Mouse (Mus musculus) thymus, adult 2 months (tissue): ENCODE results near the gene 1500015O10Rik. TPM values are rescaled to one million over a fixed set of nuclear protein-coding genes. Genes with fewer than 3 reads are reported as not detected.

Source experiments
- DNase-seq: peaks from one replicate; pipeline ENCODE4 v3.0.0; 2021
- H3K27ac ChIP-seq: fragments of 200-500 bp; 2 replicates; pipeline ENCODE4 v1.5.1; 2012; ENCODE audit warnings: low read length, control low read depth; ENCODE audit not compliant: control insufficient read depth, insufficient read depth
- H3K27me3 ChIP-seq: fragments of 200-500 bp; 2 replicates; pipeline ENCODE4 v1.6.1; 2012; ENCODE audit warnings: mild to moderate bottlenecking, low read length, moderate library complexity, mixed read lengths; ENCODE audit not compliant: control insufficient read depth, insufficient read depth
- H3K36me3 ChIP-seq: fragments of 200-500 bp; 2 replicates; pipeline ENCODE4 v1.6.1; 2012; ENCODE audit warnings: mild to moderate bottlenecking, low read length, moderate library complexity; ENCODE audit not compliant: control insufficient read depth, insufficient read depth
- H3K4me1 ChIP-seq: fragments of 200-500 bp; replicated peaks from 2 replicates; pipeline ENCODE4 v1.6.1; 2012; ENCODE audit warnings: low read length; ENCODE audit not compliant: control insufficient read depth, insufficient read depth
- H3K4me3 ChIP-seq: fragments of 200-500 bp; 2 replicates; pipeline ENCODE4 v1.5.1; 2012; ENCODE audit warnings: mild to moderate bottlenecking, low read length, control low read depth, moderate library complexity; ENCODE audit not compliant: control insufficient read depth, insufficient read depth
- CTCF ChIP-seq: fragments of 200-500 bp; IDR thresholded peaks from 2 replicates; pipeline ENCODE4 v1.5.1; 2012; ENCODE audit warnings: mild to moderate bottlenecking, control low read depth, low read length, moderate library complexity, borderline replicate concordance; ENCODE audit not compliant: control insufficient read depth, poor library complexity, insufficient read depth; ENCODE audit errors: extremely low read depth
- POLR2A ChIP-seq: fragments of 200-500 bp; IDR thresholded peaks from 2 replicates; pipeline ENCODE4 v1.6.1; 2012; ENCODE audit warnings: mild to moderate bottlenecking, low read length, control low read depth, moderate library complexity; ENCODE audit not compliant: control insufficient read depth, poor library complexity, insufficient read depth; ENCODE audit errors: extremely low read depth
- WGBS: fragments of 180-500 bp; shearing (Covaris S2); methylation state at CpG from one replicate; pipeline ENCODE4 v1.1.7; 2018; 5-methylcytosine and 5-hydroxymethylcytosine counted together
- polyA plus RNA-seq: library from polyadenylated mRNA; depleted of rRNA; stranded (reverse); fragments of >200 nt; gene quantifications from 2 replicates; pipeline ENCODE4 v1.2.3, GENCODE M21; 2012

Gene 1500015O10Rik
- polyA plus RNA-seq, 1 experiment = 1.3 TPM

DNA sequence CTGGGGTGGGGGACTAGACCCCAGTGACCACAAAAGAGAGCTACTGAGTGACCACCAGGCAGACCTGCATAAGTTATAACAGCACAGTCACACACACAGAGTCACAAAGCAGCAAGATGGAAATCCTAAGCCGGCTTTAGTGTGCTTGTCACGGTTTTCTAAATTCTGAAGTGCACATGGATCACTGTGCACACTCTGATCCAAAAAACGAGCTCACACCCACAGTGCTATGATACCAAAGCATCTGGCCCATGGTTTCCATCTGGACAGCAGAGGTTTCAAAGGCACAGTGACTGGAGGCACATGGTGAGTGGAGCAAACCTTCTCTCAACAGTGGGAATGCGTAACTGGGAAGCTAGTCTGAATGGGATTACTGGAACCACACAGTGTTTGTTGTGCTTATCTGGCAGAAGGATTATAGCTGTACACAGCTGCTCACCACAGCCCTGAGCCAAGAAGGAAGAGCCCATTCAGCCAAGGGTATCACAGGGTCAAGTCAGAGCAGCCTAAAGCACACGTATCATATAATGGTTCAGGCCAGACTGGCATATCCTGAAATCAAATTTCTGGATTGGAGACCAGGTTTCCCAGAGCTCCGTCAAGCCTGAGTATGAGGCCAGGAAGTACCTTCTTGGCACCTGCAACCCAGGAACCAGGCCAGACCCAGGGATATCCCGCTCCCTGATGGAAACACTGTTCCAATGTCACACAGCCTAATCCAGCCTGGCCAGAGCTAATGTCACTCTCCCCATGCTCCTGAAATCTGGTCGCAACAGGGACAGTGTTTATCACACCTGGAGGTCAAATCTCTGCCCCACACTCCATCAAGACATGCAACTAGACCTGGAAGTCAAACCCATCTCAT is 24.3 kb downstream of the 1500015O10Rik start:
- Histone ChIP-seq H3K36me3 (peaks cover 9% of the 10 kb centered on the region; the same call in 1 of the 2 replicates), H3K27me3 (no peaks in the 10 kb centered on the region), H3K27ac (no peak overlapping the region), H3K4me3 (no peak overlapping the region), H3K4me1 (no peaks in the 10 kb centered on the region)
- DNase-seq = no peak
- WGBS = 98% methylated on average over 8 of the region's 8 CpGs
- TF ChIP-seq POLR2A = no peak
- TF ChIP-seq CTCF = no peak

DNA sequence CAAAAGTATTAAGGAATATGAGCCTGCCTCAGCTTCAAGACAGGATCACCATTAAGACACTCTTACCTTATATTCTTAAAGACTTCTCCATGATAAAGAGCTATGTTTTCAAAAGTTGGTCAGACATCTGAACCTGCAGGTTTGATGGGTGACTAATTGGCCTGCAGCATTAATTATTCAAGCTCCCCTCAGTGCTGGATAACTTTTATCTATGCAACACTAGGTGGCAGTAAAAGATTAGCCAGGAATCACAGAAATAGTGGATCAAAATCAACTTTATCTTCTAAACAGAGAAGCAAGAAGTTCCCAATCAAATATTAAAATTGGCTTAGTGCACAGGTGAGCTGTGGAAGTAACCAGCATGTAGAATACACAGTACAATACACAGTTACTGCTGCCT is 29.7 kb downstream of the 1500015O10Rik start:
- Histone ChIP-seq H3K4me1 (no peaks in the 10 kb centered on the region), H3K36me3 (no peaks in the 10 kb centered on the region), H3K4me3 (no peak overlapping the region), H3K27ac (no peak overlapping the region), H3K27me3 (no peaks in the 10 kb centered on the region)
- no peak for DNase-seq
- TF ChIP-seq CTCF (no peak), POLR2A (no peak)

DNA sequence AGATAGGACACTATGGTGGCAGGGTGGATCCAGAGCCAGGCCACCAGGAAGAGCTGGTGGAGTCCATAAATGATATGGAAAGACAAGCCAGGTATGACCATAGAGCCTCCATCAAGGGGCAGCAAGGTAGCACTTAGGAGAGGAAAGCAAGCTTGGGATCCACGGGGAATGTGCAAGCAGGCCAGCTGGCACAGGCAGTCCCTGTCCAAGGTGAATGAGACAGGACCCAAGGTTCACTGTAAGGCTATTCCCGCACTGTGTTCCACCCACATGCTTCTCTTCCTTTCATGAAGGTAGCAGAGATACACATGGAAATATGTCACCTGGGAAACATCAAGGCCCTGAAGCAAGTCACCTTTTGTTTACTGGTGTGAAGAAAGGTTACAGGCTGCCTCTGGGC is 34.1 kb downstream of the 1500015O10Rik start:
- TF ChIP-seq CTCF (no peak), POLR2A (no peak)
- Histone ChIP-seq H3K27me3 (no peaks in the 10 kb centered on the region), H3K27ac (no peak overlapping the region), H3K36me3 (no peaks in the 10 kb centered on the region), H3K4me3 (no peak overlapping the region), H3K4me1 (peaks cover 7% of the 10 kb centered on the region)
- 92% methylated on average over 2 of the region's 2 CpGs for WGBS
- DNase-seq = no peak

DNA sequence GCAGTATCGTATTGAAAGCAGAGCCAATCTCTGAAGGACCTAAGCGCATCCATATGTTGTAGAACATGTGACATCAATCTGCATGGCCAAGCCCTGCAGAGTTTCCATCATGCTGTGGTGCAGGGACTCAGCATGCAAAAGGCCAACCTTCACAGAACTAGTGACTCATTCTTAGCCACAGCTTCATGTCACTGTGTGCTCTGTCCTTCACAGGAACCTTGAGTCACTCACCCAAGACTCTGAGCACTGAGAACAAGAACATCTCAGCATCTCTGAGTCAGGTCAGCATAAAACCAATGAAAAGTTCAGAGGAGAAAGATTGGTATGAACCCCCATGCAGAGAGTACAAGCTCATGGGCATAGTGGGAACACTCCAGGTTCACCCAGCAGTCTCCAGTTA is 35.9 kb downstream of the 1500015O10Rik start:
- no peak overlapping the region for H3K27ac ChIP-seq
- TF ChIP-seq POLR2A = no peak
- no peak for TF ChIP-seq CTCF
- peaks cover 5% of the 10 kb centered on the region for H3K36me3 ChIP-seq
- H3K4me1 ChIP-seq = peaks cover 7% of the 10 kb centered on the region
- no peak overlapping the region for H3K4me3 ChIP-seq
- no peaks in the 10 kb centered on the region for H3K27me3 ChIP-seq
- 97% methylated on average over 2 of the region's 2 CpGs for WGBS
- DNase-seq = no peak

DNA sequence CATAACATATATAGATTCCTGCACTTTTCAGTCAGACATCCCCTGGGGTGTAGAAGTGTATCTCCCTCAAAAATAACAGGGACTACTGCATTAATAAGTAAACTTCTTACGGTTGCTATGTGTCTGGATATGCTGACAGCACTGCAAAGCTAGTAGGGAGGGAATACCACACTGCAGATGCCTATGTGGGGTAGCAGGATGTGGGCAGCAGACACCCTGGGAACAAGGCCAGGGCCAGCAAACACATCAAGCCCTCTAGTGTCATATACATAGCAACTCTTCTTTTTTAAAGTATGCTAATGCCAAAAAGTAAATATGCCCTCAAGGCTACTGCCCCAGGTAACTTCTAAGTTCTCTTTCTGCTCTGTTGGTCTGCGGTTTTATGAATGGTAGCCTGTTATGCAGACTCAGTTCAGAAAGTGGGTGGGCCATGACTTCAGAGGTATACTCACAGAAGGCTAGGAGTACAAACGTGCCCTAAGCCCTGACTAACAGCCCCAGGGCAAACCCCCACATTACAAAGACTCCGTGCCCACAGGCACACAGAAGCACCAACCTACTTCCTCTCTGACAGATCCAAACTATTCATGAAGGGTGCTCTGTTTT is 38.1 kb downstream of the 1500015O10Rik start:
- TF ChIP-seq CTCF = no peak
- TF ChIP-seq POLR2A = no peak
- Histone ChIP-seq H3K4me1 (peaks cover 7% of the 10 kb centered on the region), H3K27ac (peak overlapping the region; percentile 62; the same call in 1 of the 2 replicates), H3K27me3 (no peaks in the 10 kb centered on the region), H3K4me3 (no peak overlapping the region), H3K36me3 (peaks cover 7% of the 10 kb centered on the region)
- peak; percentile 55 for DNase-seq
- WGBS = 9% methylated on average over 4 of the region's 4 CpGs

DNA sequence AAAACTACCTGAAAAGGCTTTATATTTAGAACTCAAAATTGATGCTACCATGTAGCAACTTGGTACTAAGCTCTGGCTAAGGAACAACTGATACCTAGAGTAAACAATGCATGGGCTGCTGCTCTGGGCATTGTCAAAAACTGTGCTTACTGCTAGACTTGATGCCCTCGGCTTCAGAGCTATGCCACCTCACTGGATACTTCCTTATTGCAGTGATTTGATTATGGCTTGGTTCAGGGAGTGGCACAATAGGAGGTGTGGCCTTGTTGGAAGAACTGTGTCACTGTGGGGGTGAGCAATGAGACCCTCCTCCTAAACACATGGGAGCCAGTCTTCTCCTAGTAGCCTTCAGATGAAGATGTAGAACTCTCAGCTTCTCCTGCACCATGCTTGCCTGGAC is 38.9 kb downstream of the 1500015O10Rik start:
- no peak for DNase-seq
- peaks cover 12% of the 10 kb centered on the region for H3K36me3 ChIP-seq
- TF ChIP-seq CTCF = no peak
- TF ChIP-seq POLR2A = no peak
- whole genome bisulfite sequencing = 46% methylated on average over 1 of the region's 1 CpGs
- no peaks in the 10 kb centered on the region for H3K27me3 ChIP-seq
- H3K27ac ChIP-seq = no peak overlapping the region
- H3K4me1 ChIP-seq = peaks cover 7% of the 10 kb centered on the region
- H3K4me3 ChIP-seq = no peak overlapping the region
